Mouse (Mus musculus) embryonic facial prominence, embryonic 14.5 days (tissue): Measurements from ENCODE around the gene Elp6. TPM values are rescaled to one million over a fixed set of nuclear protein-coding genes. Genes with fewer than 3 reads are reported as not detected.
A peak's percentile ranks its signal among the peaks of the same experiment; 100 is the strongest.

ENCODE experiments used
- ATAC-seq: fragments of 200-750 bp; cut with Nextera tagmentation; 2 replicates; pipeline ENCODE4 v1.8.0; 2017; ENCODE audit warnings: low read depth, moderate number of reproducible peaks, moderate TSS enrichment
- DNase-seq: peaks from one replicate; pipeline ENCODE4 v3.0.0-alpha.2; 2015; ENCODE audit warnings: low spot score
- H3K27ac ChIP-seq: fragments of 300-500 bp; sonication (generic); replicated peaks from 2 replicates; pipeline ENCODE4 v1.5.1; 2014; ENCODE audit warnings: low read depth, mild to moderate bottlenecking, low read length, moderate library complexity
- H3K27me3 ChIP-seq: fragments of 300-500 bp; sonication (generic); replicated peaks from 2 replicates; pipeline ENCODE4 v1.6.1; 2014; ENCODE audit warnings: low read length; ENCODE audit not compliant: control insufficient read depth, insufficient read depth
- H3K36me3 ChIP-seq: fragments of 300-500 bp; sonication (generic); 2 replicates; pipeline ENCODE4 v1.6.1; 2014; ENCODE audit warnings: low read length, mixed read lengths; ENCODE audit not compliant: control insufficient read depth, insufficient read depth
- H3K4me1 ChIP-seq: fragments of 300-500 bp; sonication (generic); 2 replicates; pipeline ENCODE4 v1.6.1; 2014; ENCODE audit warnings: antibody characterized with exemption, low read length; ENCODE audit not compliant: control insufficient read depth, insufficient read depth
- H3K4me2 ChIP-seq: fragments of 300-500 bp; sonication (generic); 2 replicates; pipeline ENCODE4 v1.6.1; 2014; ENCODE audit warnings: low read depth, mild to moderate bottlenecking, low read length, moderate library complexity, mixed read lengths
- H3K4me3 ChIP-seq: fragments of 300-500 bp; sonication (generic); 2 replicates; pipeline ENCODE4 v1.5.1; 2014; ENCODE audit warnings: low read depth, mild to moderate bottlenecking, low read length
- H3K9ac ChIP-seq: fragments of 300-500 bp; sonication (generic); 2 replicates; pipeline ENCODE4 v1.6.1; 2014; ENCODE audit warnings: low read depth, mild to moderate bottlenecking, low read length, moderate library complexity, mixed read lengths
- H3K9me3 ChIP-seq: fragments of 300-500 bp; sonication (generic); 2 replicates; pipeline ENCODE4 v1.6.1; 2016; ENCODE audit warnings: low read length; ENCODE audit not compliant: control insufficient read depth
- WGBS: fragments of 180-500 bp; shearing (Covaris S2); extraction: QIAGEN DNeasy Blood & Tissue Kit; methylation state at CpG from one replicate; pipeline ENCODE4 v1.1.7; 2014; 5-methylcytosine and 5-hydroxymethylcytosine counted together
- polyA plus RNA-seq: library from polyadenylated mRNA; unstranded; fragments of >200 nt; fragmentation: Nextera tagmentation; extraction: Ambion mirVana; gene quantifications from 2 replicates; pipeline ENCODE4 v1.2.1, GENCODE M21; 2014

Elp6 gene
- polyA plus RNA-seq, 1 experiment from 2014 or later: 17.7 TPM

- no peaks in the 10 kb centered on the region for H3K36me3 ChIP-seq
- H3K27ac ChIP-seq: no peak overlapping the region
- H3K9me3 ChIP-seq: no peaks in the 10 kb centered on the region
- H3K4me2 ChIP-seq: no peak overlapping the region
- no peaks in the 10 kb centered on the region for H3K27me3 ChIP-seq
- 41% methylated on average over 5 of the region's 5 CpGs for WGBS
- DNase-seq (no peak), ATAC-seq (no peak)
- no peak overlapping the region for H3K4me3 ChIP-seq
- H3K9ac ChIP-seq: no peak overlapping the region
- H3K4me1 ChIP-seq: no peaks in the 10 kb centered on the region
Observed at GRCm38 (mm10) chr9:110275882-110276281, 29.1 kb upstream of the Elp6 start.

GRCm38 (mm10) chr9:110277431-110277881, 27.5 kb upstream of the Elp6 start:
- no peaks in the 10 kb centered on the region for H3K9me3 ChIP-seq
- no peak for ATAC-seq
- H3K9ac ChIP-seq: no peak overlapping the region
- DNase-seq: no peak
- no peak overlapping the region for H3K4me3 ChIP-seq
- no peak overlapping the region for H3K27ac ChIP-seq
- H3K27me3 ChIP-seq: no peaks in the 10 kb centered on the region
- H3K4me2 ChIP-seq: no peak overlapping the region
- 61% methylated on average over 8 of the region's 8 CpGs for WGBS
- no peaks in the 10 kb centered on the region for H3K36me3 ChIP-seq
- no peaks in the 10 kb centered on the region for H3K4me1 ChIP-seq

GRCm38 (mm10) chr9:110284075-110284697, 20.8 kb upstream of the Elp6 start:
- no peak for DNase-seq
- H3K9me3 ChIP-seq: no peaks in the 10 kb centered on the region
- H3K4me1 ChIP-seq: no peaks in the 10 kb centered on the region
- no peak for ATAC-seq
- no peak overlapping the region for H3K9ac ChIP-seq
- no peak overlapping the region for H3K4me2 ChIP-seq
- H3K27ac ChIP-seq: no peak overlapping the region
- H3K27me3 ChIP-seq: no peaks in the 10 kb centered on the region
- no peak overlapping the region for H3K4me3 ChIP-seq
- WGBS: 94% methylated on average over 8 of the region's 10 CpGs
- H3K36me3 ChIP-seq: no peaks in the 10 kb centered on the region

GRCm38 (mm10) chr9:110287321-110287924, 17.6 kb upstream of the Elp6 start:
- H3K4me3 ChIP-seq: no peak overlapping the region
- no peak for DNase-seq
- H3K4me2 ChIP-seq: no peak overlapping the region
- H3K27ac ChIP-seq: no peak overlapping the region
- H3K4me1 ChIP-seq: no peaks in the 10 kb centered on the region
- no peaks in the 10 kb centered on the region for H3K9me3 ChIP-seq
- WGBS: 63% methylated on average over 7 of the region's 7 CpGs
- no peaks in the 10 kb centered on the region for H3K27me3 ChIP-seq
- no peak overlapping the region for H3K9ac ChIP-seq
- no peak for ATAC-seq
- no peaks in the 10 kb centered on the region for H3K36me3 ChIP-seq

GRCm38 (mm10) chr9:110293254-110293718, 11.7 kb upstream of the Elp6 start:
- H3K27me3 ChIP-seq: no peaks in the 10 kb centered on the region
- no peak overlapping the region for H3K4me3 ChIP-seq
- H3K4me2 ChIP-seq: no peak overlapping the region
- no peaks in the 10 kb centered on the region for H3K9me3 ChIP-seq
- 46% methylated on average over 12 of the region's 12 CpGs for WGBS
- DNase-seq (no peak), ATAC-seq (no peak)
- no peaks in the 10 kb centered on the region for H3K36me3 ChIP-seq
- H3K9ac ChIP-seq: no peak overlapping the region
- no peak overlapping the region for H3K27ac ChIP-seq
- H3K4me1 ChIP-seq: no peaks in the 10 kb centered on the region

- Histone ChIP-seq H3K4me2 (no peak overlapping the region), H3K36me3 (no peaks in the 10 kb centered on the region), H3K4me3 (no peak overlapping the region), H3K27me3 (no peaks in the 10 kb centered on the region), H3K9me3 (no peaks in the 10 kb centered on the region), H3K9ac (no peak overlapping the region), H3K27ac (no peak overlapping the region), H3K4me1 (no peaks in the 10 kb centered on the region)
- no peak for DNase-seq
- ATAC-seq: no peak
- 76% methylated on average over 13 of the region's 13 CpGs for WGBS
Observed at GRCm38 (mm10) chr9:110293873-110294415, 11.0 kb upstream of the Elp6 start.

GRCm38 (mm10) chr9:110294786-110295185, 10.2 kb upstream of the Elp6 start:
- no peak overlapping the region for H3K4me3 ChIP-seq
- no peaks in the 10 kb centered on the region for H3K4me1 ChIP-seq
- ATAC-seq (no peak), DNase-seq (no peak)
- no peaks in the 10 kb centered on the region for H3K27me3 ChIP-seq
- no peak overlapping the region for H3K27ac ChIP-seq
- no peak overlapping the region for H3K4me2 ChIP-seq
- no peaks in the 10 kb centered on the region for H3K36me3 ChIP-seq
- no peak overlapping the region for H3K9ac ChIP-seq
- no peaks in the 10 kb centered on the region for H3K9me3 ChIP-seq
- 52% methylated on average over 3 of the region's 3 CpGs for WGBS

GRCm38 (mm10) chr9:110296867-110297627, 7.9 kb upstream of the Elp6 start:
- Histone ChIP-seq H3K9ac (no peak overlapping the region), H3K4me3 (no peak overlapping the region), H3K4me2 (no peak overlapping the region), H3K36me3 (no peaks in the 10 kb centered on the region), H3K9me3 (no peaks in the 10 kb centered on the region), H3K27me3 (no peaks in the 10 kb centered on the region), H3K4me1 (no peaks in the 10 kb centered on the region), H3K27ac (no peak overlapping the region)
- WGBS: 6% methylated on average over 5 of the region's 5 CpGs
- DNase-seq: peak; percentile 86
- ATAC-seq: peak; percentile 82
